Mouse (Mus musculus) spleen, postnatal 14 days (tissue): ENCODE data around the gene Efna5.

Experiments
- DNase-seq, 2 experiments: peaks; one replicate each; pipeline ENCODE4 v3.0.0; 2021 to 2022; ENCODE audit warnings: low spot score in 2 of 2

Gene Efna5

DNA sequence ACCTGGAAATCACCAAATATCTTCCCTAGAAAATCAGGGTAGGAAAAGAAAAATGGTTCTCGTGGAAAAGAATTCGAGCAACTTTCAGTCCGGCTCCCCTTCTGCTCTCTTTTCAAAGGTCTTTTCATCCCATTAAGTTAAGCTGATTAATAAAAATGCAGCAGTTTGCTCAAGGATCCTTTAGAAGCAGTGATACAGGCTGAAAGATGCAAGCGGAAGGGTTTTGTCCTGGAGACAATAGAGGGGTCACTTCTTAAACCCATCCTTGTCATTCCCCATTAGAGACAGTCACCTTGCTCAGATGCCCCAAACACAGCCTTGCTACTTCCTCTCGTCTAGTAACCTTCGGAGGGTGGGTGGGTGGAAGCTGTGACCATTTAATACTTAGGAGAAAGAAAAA, 27.4 kb downstream of the Efna5 start:
- DNase-seq: no peak

DNA sequence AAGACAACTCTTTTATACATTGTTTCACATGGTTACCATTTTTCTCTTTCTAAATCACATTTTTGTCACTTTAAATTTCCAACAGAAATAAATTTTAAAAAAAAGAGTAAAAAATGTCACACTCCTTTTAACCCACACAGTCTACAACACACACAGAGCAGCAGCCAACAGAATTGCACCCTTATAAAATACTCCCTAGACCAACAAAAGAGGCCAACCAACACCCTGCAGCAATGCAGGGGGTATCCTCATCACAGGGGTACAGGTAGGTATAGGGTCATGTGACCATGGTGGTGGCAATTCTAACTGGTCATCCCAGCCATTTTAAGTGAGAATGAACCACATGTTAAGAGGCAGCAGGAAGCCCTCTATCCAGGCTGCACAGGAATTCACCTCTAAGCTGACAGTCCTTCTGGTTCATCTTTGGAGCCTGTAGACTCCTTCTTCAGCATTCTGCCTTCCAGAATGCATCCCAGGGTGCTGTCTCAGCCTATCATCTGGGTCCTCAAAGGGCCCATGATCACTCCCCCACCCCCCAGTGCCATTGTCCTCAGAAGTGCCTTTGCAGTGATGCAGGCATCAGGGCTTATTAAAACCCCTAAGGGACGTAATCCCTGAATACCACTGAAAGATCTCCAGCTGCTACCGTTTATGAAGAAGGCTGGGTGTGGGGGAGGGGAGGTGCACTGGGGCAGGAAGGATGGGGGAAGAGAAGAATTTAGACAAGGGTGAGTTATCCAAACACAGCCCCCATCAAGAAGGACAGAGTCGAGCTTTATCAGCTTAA, 28.1 kb downstream of the Efna5 start:
- no peak for DNase-seq

DNA sequence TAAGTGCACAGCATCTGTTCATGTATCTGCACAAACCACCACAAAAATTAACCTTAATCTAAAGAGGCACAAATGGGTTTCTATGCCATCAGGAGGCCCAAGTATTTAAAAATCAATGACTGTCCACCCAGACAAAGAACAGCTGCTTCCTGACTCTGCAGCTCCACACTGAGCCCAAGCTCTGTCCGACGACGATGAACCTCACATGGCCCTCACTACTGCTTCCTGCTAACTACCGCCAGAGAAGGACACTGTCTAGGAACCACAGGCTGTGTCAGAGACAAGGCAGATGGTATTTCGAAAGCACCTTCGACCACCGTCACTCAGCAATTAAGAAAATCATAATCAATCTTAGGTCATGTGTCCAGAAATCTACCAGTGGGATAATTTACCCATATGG, 29.8 kb downstream of the Efna5 start:
- no peak for DNase-seq

DNA sequence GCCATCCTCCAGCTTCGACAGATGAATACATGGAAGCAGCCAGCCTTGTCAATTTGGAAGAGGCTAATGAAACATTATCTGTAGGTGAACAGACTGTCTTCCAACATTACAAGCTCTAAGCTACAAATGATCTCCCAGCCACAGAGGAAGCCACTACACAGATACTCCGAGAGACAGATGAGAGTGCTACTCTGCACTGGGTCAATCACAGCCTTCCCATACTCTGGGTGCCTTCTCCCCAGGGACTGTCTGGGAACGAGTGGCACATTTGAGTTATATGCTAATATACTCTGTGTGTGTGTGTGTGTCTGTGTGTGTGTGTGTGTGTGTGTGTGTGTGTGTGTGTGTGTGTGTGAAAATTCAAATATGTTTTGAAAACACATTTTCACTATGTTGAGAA, 30.5 kb downstream of the Efna5 start:
- no peak for DNase-seq

DNA sequence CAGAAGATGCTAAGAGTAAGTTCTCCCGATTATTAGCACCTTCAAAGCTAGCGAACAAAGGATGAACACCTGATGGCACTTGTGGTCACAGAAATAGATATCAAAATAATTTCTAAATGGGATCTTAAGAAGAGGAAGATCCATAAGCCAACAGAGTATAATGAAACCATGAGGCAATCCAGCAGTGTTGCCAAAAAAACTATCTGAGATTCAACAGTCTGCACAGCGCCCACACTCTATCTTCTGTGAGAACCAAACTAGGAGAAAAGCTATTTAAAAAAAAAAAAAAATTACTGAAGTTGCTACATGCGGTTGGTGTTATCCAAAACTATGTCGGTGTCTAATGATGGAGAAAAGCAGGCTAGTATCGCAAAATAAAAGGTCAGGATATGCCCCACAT, 31.4 kb downstream of the Efna5 start:
- DNase-seq: no peak

DNA sequence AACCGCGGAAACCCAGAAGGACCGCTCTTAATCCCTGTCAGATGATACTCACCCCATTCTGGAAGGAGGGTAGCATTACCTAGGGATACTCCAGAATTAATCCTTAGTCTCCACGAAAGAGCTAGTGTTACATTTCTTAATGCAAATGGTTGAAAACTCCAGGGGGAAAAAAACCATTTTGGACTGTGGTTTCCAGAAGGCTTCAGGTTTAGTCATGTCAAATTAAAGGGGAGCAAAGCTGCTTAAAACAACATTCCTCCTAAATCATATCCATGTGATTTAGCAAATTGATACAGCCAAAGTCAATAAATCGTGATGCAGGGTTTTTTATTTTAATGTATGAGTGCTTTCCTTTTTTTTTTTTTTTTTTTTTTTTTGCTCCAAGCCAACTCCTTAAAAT, 35.5 kb downstream of the Efna5 start:
- DNase-seq: no peak

DNA sequence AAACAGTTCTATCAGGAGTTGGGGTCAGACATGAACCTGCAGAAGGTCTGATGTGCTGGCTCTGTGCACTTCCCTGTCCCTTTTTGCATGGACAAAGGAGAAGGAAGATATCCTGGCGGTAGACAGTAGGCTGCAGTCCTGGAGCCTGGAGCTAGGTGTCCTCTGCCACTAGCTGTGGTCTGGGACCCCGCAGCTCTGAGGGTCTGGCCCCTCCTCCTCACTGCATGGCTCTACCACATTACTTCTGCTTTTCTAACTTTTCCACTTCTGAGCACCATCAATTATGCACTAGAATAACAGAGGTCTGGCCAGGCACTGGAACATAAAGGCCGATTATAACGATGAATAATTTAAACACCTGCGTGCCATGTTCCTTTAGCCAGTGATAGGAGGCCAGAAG, 36.8 kb downstream of the Efna5 start:
- DNase-seq: no peak

DNA sequence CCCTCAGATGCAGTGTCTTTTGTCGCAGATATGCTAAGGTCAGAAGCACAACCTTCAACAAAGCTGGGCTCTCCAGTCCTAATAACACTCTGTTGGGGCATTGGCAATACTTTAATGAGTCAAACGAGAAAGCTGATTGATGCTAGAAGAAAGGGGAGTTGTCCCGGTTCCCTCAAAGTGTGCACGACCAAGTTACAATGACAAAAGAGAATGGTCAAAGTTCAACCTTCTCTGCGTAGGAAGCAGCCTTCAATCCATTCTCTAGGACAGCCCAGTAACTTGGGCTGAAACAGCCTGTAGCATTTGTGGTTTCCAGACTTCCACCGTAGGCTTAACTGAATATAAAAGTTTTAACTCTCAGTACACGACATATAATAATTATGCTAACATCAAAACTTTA, 43.8 kb downstream of the Efna5 start:
- no peak for DNase-seq

DNA sequence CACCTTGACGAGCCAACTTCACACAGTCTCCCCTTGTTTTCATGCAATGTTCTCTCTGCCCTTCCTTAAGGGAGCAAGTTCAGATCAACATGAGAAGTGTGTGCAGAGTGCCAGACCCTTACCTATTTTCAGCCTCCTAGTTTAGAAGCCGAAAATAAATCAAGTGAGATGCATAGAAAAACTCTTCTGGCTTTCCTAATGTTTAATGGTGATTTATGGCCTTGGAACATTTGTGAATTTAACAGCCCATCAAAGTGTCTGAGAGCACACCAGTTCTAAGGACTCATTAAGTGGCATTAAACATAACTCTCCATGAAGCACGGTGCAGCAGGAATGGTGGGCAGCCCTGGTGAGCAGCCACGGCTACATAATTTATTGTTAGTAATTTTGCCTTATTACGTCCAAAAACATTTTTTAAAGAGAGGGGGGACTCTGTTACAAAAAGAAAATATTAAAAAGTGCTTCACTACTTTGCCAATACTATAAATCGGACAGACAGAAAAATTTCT, 44.5 kb downstream of the Efna5 start:
- DNase-seq: no peak

DNA sequence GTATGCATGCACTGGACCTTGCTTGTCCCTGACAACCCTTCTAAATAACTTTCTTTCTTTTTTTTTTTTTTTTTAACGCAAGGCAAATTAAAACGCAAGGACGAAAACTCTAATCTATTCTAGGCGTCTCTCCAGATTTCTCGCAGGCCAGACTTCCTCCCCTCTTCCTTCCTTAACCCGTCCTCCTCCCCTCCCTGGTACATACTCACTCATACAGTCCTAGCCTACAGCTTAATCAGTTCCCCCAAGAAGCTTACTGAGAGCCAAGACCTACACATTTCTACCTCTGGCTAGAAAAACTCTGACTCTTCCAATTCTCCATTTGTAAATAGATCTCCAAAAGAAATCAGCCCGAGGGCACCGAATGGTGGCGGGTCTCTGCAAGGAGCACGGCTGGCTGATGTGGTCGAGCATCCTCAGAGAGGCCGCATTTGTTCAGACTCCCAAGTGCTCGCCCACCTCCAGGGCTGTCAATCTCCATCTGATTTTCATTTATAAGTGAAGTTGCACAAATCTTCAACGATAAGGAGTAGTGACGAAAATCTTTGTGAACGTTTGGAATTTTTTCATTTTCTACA, 48.5 kb downstream of the Efna5 start:
- no peak for DNase-seq

DNA sequence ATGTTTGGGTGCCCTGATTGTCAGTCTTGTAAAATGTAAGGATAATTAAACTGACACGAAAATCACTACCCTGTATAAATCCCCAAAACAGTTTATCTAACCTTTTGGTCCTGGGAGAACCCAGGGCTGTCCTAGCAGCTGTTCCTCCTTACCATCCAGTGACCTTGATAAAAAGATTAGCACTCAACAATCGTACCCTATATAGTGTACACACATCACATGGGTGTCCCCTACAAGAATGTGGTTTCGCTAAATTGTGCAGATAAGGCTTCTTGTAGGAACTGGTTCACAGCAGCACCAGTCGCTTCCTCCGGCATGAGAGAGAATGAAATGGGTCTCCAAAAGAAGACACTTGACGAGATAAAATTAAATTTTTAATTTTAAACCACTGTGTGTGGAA, 53.6 kb downstream of the Efna5 start:
- DNase-seq: no peak

DNA sequence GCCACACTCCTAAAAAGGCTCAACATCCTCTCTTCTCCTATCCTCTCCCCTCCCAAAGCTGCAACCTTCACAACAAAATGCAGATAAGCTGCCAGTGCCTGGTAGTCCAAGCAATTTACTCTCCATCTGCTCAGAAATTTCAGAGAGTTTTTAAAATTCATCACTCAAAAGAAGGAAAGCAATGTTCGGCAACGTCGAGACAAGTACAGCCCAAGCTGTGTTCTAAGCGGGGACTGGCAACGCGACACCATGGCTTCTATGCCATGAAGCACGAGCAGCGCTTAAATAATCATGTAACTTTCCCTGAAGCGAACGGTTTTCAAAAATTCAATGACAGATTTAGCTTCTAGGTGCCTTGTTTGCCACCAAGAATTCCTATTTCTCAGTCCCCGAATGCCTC, 59.9 kb downstream of the Efna5 start:
- no peak for DNase-seq

DNA sequence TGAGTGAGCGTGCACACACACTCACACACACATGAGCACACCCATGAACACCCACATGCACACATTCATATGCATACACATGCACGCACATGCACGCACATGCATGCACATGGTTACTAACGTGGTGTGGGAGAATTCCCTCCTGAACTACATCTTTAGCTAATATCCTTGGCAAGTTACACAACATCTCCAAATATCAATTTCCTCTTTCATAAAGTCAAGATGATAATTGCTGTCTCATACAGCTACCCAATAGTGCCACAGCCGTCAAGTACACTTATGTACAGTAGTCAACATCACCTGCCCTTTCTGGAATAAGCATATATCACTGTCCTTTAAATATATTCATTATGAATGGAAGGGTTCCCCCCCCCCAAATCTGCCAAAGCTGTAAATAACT, 61.2 kb downstream of the Efna5 start:
- no peak for DNase-seq

DNA sequence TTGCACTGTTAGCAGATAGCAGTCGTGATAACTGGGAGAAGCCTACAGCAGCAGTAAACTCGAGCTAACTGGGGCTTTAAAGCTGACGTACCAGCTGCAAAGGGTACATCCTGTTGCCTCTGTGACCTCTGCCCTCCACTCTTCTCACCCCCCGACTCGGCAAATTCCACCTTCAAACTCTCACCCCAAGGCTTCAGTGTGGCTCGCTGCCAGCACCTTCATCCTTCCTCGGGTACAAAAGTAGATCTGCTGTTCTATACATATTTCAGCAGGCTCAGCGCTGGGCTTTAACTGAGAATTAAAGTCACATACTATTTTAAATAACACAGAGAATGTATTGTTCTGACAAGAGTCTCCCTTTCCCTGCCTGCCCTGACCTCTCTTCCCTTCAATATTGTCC, 62.3 kb downstream of the Efna5 start:
- no peak for DNase-seq

DNA sequence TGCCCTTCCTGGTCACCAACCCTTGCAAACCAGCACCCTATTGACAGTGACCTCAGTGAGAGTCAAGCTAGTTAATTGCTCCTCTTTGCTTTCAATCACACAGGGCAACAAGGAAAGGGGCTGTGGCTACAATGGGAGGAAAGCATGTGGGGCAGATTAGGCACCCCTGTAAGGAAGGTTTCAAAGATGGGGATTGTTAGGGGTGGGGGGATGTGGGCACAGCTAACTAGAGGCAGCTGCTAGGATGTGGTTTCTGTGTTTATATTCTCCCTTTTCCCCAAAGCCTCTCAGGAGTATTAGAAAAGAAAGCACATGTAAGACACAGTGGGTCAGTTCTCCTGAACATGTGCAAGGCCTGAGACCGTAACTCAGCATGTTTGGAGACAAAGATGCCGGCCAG, 62.8 kb downstream of the Efna5 start:
- DNase-seq: no peak

DNA sequence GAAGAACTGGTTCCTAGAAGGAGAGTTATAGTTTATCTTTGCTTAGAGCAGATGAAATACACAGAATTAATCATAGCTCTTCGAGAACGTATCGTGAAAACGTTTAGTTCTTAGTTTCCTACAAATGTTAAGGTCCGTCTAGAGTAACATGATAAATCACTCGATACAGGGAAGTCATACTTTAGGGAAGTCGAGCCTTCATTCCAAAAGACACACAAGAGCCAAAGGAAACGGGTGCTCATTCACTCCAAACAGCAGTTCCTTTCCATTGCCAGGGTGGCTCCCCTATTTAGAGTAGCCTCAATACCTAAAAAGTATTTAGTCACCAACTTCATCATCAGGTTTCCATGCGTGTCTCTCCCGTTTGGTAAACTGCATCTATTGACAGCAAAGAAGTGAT, 64.2 kb downstream of the Efna5 start:
- no peak for DNase-seq

DNA sequence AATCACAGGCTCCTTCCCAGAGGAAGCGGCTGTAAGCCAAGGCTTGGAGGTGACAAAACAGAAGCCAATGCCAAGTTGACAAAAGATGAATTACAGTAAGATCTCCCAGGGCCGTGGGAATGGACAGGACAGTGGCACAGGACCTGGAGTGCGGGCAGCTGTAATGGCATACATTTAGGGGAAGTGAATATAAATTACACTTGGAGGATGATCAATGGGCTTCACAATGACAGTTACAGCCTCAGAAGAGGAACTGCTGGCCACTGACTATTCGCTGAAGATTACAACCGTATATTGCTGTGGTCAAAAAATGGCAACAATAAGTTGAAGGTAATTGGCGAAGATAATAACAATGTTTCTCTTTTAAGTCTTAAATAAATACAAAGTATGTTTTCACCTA, 67.7 kb downstream of the Efna5 start:
- no peak for DNase-seq

DNA sequence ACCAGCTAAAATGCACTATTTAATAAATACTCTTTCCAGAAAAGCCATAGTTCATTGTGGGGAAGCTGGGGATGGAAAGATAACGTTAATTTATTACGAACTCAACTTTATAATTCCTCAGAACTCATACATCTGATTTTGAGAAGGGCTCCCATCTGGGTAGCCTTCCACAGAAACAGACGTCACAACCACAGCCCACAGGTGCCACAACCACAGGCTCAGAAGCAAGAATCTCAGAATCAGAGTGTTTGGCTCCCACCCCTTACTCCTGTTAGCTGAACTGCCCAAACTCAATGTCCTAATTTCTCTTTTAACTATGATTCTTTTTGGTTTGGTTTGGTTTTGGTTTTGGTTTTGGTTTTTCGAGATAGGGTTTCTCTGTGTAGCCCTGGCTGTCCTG, 73.2 kb downstream of the Efna5 start:
- no peak for DNase-seq

DNA sequence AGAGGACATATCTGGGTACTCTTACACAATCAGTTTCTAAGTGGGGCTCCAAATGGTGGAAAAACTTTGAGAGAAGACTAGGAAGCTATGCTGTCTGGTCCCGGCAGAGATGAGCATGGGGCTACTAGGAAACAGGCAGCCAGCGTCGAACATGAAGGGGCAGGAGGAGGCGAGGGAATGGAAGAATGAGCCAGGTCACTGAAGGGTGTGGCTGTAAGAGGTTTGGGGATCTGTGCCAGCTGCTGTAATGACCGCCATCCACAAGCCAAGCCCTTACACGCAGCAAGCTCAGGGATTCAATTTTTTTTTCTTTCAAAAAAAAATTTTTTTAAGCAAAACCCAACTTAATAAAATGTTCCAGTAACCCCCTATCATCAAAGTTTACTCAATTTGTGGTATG, 74.5 kb downstream of the Efna5 start:
- DNase-seq: no peak

DNA sequence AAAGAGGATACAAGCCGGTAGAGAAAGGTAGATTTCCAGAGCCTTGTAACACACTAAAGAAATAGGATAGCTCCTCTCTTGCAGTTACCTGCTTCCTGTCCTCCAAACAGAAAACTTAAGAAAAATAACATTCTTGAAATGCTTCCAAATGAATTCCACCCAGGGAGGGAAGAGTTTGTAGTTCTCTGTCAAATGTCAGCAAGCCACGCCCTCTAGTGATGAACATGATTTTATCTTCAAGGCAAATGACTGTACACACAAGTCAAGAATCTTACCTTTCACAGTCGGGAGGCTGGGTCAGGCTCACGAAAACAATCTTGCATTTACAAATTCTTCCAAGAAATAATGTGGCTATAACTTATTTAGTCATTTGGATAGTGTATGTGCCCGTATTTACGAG, 78.4 kb downstream of the Efna5 start:
- no peak for DNase-seq

DNA sequence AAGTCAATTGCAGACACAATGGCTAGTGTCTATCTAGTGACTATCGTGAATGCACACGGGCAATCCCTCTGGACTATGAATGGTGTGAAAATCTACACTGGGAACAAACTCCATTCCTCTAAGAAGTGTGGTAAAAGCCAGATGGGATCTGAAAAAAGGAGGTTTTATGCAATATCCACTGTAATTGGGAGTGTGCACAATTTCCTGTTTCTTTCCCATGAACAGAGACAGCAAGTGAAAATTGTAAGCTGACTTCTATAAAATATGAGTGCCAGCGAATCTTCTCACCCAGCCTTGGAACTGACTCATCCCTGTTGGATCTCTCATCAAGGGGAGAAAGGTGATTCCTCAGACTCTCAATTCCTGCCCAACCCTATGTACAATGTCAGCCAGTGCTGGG, 83.8 kb downstream of the Efna5 start:
- DNase-seq: no peak

DNA sequence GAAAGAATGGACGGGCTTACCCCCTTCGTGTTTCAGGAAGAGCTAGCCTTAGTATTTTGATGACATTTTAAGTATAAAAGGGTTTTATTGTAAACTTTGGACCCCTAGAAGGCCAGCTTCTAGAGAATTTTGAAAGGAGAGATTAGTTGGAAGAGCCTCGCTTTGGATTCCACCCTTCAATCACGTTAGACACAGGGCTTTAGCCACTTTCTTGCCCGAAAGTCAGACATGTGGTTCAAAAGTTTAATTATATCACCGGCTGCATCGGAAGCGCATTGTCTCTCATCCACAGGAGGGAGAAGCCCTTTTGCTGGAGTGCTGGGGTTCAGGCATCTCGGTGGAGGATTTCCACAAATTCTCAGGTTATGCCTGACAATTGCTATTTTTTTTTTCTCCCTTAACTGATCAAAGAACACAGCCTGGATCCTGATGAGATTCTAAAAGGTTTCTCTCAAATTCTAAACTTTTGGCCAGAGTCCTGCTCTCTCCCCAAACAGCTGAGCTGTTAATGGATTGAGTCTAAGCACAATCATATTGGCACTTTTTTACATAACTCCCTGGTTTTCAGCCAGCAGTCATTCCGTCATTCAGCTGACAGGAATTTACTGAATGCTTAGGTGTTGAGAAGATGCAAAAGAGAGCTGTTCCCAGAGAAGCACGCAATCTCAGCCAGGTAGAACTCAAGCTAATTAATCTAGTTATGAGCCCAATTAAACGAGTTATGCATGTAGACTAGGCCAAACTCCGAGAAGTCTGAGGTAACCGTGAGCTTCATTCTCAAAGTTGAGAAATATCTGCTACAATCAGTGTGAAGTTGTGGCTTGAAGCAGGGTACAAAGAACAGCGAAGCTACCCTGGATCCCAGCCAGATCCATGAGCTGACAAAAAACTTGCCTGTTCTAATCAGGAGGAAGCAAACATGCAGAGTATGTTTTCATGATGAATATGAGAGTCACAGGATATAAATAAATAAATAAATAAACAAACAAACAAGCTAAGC, 91.5 kb downstream of the Efna5 start:
- no peak for DNase-seq

DNA sequence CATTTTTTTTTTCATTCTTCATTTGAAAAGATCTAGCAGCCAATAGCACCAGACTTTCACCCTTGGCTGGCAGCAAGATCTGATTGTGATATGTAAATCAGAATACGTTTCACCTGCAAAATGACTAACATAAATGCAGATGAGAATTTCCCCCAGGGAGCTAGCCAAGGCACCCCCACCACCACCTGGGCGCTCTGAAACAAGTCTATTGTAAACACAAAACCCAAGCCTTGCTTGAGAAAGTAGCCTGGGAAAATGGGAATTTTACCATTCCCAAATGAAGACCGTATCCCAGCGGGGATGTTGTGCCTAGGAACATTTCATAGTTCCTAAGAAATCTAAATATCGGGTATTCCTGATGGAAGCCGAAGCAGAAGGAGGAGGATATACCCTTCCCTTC, 92.3 kb downstream of the Efna5 start:
- DNase-seq: no peak
